Mouse (Mus musculus): ENCODE results near the gene Pcgf3.

The Pcgf3 gene

GRCm38 (mm10) chr5:108461082-108462065 lies at the start of gene Pcgf3:
Pcgf3 (plus strand) TSS chr5:108461232.
- DNase-seq: peak; percentile 99

GRCm38 (mm10) chr5:108414711-108415110 lies 46.3 kb upstream of the Pcgf3 start:
- no peak for DNase-seq

- no peak for DNase-seq
These were observed 38.3 kb upstream of the Pcgf3 start for GRCm38 (mm10) chr5:108422741-108423140.

- DNase-seq: no peak
These were observed 37.6 kb upstream of the Pcgf3 start for GRCm38 (mm10) chr5:108423427-108423826.

- peak; percentile 60 for DNase-seq
These were observed 33.8 kb upstream of the Pcgf3 start for GRCm38 (mm10) chr5:108427186-108427585.

GRCm38 (mm10) chr5:108431196-108431595 lies 29.8 kb upstream of the Pcgf3 start:
- DNase-seq: no peak

- peak; percentile 96 for DNase-seq
These were observed 27.0 kb upstream of the Pcgf3 start, which contains the start of gene Atp5k for GRCm38 (mm10) chr5:108433804-108434587. Atp5k (minus strand) TSS chr5:108434448.

GRCm38 (mm10) chr5:108436101-108436500 lies 24.9 kb upstream of the Pcgf3 start:
- DNase-seq: no peak

GRCm38 (mm10) chr5:108446973-108447372 lies 14.1 kb upstream of the Pcgf3 start:
- no peak for DNase-seq

GRCm38 (mm10) chr5:108447857-108448256 lies 13.2 kb upstream of the Pcgf3 start:
- DNase-seq: no peak

GRCm38 (mm10) chr5:108448785-108449668 lies 12.0 kb upstream of the Pcgf3 start, which contains the start of gene Mfsd7a:
Mfsd7a (minus strand) TSS chr5:108448891.
- peak; percentile 86 for DNase-seq

GRCm38 (mm10) chr5:108450837-108451540 lies 10.0 kb upstream of the Pcgf3 start:
- DNase-seq: no peak

- DNase-seq: no peak
These were observed 9.4 kb upstream of the Pcgf3 start for GRCm38 (mm10) chr5:108451611-108452010.

GRCm38 (mm10) chr5:108452422-108452821 lies 8.6 kb upstream of the Pcgf3 start:
- DNase-seq: no peak

GRCm38 (mm10) chr5:108454094-108454493 lies 6.9 kb upstream of the Pcgf3 start:
- DNase-seq: peak; percentile 41

GRCm38 (mm10) chr5:108458706-108459105 lies 2.3 kb upstream of the Pcgf3 start:
- DNase-seq: no peak

- DNase-seq: no peak
These were observed 571 bp upstream of the Pcgf3 start for GRCm38 (mm10) chr5:108460461-108460860.

GRCm38 (mm10) chr5:108462446-108462845 lies 1.4 kb downstream of the Pcgf3 start:
- DNase-seq: peak; percentile 11

GRCm38 (mm10) chr5:108465131-108465891 lies 4.3 kb downstream of the Pcgf3 start:
- no peak for DNase-seq

GRCm38 (mm10) chr5:108466647-108467046 lies 5.6 kb downstream of the Pcgf3 start:
- no peak for DNase-seq

- no peak for DNase-seq
These were observed 8.6 kb downstream of the Pcgf3 start for GRCm38 (mm10) chr5:108469617-108470016.
